Mouse (Mus musculus): ENCODE measurements at regions not wholly inside any gene's neighbourhood (a gene's known extent, or its start where the extent isn't known, plus 50 kb on each side); places are given as distances from the start of the nearest gene placed in this dataset.

DNA sequence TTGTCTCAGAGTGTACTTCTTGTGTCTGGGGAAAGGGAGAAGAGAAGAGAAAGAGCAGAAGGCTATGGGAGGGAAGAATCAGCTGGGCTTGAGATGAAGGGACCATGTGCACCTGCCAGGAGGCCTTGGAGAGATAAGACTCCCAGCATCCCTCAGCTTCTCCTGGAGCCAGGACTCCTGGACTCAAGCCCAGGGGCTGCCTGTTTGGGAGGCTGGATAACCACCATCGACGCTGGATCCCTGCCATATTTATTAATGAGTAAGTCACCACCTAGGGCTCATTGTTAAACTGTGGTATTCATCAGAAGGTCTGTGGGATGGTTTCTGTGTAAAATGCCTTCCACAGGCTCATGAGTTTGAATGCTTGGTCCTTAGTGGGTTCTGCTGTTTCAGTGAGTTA lies 240.7 kb downstream of the Rps15a start:
- DNase-seq (ENCODE audit: low read depth) = no peak

DNA sequence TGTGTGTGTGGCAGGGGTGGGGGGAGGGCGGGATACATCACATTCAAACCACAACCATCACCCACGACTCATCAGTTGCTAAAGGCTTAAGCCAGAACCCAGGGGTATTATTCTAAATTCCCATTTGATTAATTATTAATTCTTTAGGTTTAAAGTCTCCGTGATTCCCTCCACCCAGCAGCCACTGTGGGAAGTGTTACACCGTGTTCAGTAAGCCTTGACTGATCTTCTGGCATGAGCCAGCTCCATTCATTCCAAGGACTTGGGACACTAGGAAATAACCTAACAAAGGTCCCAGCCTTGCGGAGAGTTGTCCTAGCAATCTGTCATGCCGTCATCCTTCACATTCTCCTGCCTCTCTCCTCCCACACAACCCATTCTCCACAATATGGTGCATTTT lies 256.6 kb downstream of the Rps15a start:
- no peak for DNase-seq (ENCODE audit: low read depth)

DNA sequence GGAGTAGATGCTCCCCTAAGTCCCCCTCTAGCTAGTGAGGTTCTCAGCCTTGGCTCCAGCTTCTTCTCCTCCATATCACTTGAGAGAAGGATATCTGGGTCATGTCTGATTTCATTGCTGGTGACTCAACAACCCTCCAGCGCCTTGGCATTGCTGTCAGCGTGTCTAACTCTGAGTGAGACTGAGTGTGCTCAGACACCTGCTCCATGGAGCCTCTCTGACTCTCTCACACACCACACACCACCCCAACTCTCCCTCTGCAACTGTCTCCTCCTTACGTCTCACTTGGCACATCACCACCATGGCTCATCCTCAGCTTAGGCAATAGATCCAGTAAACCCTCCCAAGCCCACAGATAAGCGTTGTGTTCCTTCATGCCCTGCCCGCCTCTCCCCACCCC lies 260.0 kb downstream of the Rps15a start:
- DNase-seq (ENCODE audit: low read depth) = no peak

DNA sequence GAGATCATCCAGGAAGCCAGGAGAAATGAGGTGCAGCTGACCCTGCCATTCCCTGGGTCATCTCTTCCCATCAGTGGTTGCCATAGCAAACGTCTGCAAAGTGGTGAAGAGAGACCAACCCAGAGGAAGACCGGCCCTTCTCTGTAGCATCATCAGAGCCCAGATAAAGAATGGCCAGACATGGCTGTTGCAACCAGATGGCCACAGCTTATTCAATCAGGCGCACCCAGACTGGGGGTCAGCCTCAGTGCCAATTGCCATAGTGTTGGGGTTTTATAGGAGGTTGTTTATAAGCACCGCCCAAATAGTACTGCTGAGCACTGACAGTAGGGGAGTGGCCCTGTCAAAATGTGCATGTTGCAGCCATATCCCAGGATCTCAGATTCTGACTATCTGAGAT lies 262.3 kb downstream of the Rps15a start:
- no peak for DNase-seq (ENCODE audit: low read depth)

GRCm38 (mm10) chr7:117852866-117853265 lies 263.1 kb downstream of the Rps15a start:
- no peak for DNase-seq (ENCODE audit: low read depth)

DNA sequence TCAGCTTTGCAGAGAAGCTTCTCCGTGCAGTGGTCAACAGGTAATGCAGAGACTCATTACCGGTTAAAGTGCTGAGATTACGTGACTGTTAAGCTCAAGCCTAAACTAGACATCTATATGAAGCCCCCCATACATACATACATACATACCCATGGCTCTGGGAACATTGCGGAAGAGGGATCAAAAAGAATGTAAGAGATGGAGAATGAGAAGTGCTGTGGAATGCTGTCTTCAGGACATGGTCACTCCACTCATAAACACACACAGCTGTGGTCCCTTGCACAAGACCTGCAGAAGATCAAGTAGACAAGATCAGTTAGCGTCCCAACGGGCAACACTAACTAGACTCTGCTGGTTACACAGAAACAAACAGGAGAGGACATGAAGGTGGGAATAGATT lies 265.2 kb downstream of the Rps15a start:
- no peak for DNase-seq (ENCODE audit: low read depth)

DNA sequence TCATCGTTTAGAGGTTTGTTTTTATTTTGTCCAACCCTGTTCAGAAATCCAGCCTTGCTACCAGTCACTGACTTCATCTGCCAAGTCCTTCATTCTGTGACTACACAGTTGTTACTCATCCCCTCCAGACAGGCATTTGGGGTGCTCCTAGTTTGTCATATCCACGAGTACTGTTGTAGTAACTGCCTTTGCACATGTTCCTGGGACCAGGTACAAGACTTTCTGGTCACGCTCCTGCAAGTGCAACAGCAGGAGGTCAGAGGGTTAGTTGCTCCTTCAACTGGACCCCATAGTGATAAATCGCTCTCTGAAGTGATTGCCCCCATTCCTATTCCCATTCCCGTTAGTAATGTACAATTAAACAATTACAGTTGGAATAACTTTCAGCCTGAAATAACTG lies 269.9 kb downstream of the Rps15a start:
- no peak for DNase-seq (ENCODE audit: low read depth)

DNA sequence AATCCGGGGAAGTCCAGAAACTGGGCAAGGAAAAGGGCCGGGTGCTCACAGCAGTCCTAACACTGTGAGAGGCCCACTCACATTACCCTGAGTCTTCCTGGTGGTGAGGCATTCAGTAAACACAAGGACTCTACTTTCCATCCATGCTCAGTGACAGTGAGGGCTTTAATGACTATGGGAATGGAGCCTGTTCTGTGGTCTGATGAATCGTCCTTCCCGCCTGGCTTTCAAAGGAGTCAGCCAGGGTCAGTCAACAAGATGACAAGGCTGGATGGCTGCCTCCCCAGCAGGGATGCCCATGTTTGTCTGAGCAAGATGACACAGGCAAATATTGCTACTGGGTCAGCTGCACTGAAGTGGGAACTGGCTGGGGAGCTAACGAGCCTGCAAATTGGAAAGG lies 273.2 kb downstream of the Rps15a start:
- no peak for DNase-seq (ENCODE audit: low read depth)

- DNase-seq (ENCODE audit: low read depth) = no peak
Observed at GRCm38 (mm10) chr7:117795035-117795434, 321.0 kb downstream of the Rps15a start.

DNA sequence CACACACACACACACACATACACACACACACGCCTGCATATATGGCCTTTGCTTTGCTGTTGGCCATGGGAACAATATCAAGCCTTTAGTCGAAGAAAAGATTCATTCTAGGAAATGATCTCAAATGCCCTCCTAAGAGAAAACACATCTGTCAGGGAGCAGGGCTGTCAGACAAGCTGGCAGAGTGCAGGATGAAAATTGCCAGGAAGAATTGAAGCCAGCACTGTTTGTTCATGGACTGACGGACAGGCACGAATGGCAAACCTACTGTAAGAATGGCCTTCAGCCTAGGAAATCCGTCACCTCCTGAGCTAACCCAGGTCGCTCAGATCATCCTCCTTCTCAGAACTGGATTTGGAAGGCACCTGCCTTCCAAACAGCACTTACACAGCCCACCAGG lies 322.0 kb downstream of the Rps15a start:
- no peak for DNase-seq (ENCODE audit: low read depth)

DNA sequence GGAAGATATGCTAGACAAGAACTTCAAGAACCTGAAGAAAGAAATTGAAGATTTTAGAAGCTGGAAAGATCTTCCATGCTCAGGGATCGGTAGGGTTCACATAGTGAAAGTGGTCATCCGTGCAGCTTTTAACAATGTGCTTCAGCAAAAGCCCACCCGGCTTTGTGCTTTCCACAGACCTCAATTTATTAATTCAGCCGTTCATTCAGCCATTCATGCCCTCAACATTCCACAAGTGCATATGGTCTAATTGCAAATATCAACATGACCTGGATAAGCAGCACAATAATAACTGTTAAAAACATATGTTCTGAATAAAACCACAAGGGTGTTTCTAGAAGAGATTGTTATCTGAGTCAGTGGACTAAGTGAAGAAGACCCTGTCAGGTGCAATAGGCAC lies 323.5 kb downstream of the Rps15a start:
- no peak for DNase-seq (ENCODE audit: low read depth)

DNA sequence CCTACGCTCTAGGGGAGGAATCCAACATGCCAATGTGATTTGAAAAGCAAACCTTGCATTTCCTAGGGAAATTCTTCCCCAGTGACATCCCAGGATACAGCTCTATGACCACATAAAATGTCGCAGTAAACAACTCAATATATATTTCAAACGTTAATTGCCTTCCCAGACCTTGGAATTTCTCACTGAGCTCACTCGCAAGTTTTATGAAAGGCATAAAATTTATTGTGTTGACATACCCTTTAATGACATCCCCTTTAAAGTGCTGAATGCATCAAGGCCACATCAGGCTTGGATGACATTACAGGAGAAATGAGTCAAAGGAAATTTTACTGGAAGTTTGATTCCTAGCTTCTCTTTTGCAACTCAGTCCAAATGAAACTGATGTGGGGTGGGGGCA lies 337.0 kb downstream of the Rps15a start:
- DNase-seq (ENCODE audit: low read depth) = no peak

- DNase-seq (ENCODE audit: low read depth) = no peak
Observed at GRCm38 (mm10) chr7:117777921-117778320, 338.1 kb downstream of the Rps15a start.

DNA sequence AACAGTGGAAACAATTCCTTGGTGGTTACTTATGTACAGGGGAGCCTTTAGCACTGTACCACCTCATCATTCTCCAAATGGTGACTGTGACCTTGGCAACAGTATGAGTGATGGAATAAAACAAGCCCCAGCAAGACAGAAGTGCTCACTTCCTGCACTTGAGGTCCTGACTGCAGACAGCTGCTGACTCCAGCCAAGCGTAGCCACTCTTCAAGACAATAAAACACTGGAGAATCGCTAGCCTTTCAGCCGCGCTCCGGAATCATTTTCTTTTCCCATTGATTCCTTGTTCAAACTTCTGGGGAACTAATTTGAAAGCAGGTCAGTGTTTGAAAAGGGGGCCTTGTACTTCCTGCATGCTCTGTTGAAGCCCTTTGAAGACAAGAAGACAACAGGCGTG lies 344.2 kb downstream of the Rps15a start:
- no peak for DNase-seq (ENCODE audit: low read depth)

DNA sequence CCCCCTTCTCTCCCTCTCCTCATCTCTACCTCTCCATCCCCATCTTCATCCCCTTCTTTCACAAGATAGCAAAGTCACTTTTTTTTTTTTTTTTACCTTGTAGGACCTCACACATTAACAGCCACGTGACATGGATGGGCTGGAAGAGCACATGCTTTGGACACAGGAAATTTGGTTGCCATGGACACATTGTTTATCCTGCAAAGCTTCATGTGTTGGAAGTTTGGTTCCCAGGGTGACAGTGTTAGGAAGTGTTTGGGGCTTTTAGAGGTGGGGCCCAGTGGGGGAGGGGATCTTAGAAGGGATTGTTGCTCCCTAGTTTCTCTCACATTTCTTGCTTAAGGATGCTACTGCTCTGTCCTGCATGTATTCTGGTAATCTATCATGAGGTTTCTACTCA lies 356.5 kb downstream of the Rps15a start:
- DNase-seq (ENCODE audit: low read depth) = no peak

- no peak for DNase-seq (ENCODE audit: low read depth)
Observed at GRCm38 (mm10) chr7:117757033-117757432, 359.0 kb downstream of the Rps15a start.

DNA sequence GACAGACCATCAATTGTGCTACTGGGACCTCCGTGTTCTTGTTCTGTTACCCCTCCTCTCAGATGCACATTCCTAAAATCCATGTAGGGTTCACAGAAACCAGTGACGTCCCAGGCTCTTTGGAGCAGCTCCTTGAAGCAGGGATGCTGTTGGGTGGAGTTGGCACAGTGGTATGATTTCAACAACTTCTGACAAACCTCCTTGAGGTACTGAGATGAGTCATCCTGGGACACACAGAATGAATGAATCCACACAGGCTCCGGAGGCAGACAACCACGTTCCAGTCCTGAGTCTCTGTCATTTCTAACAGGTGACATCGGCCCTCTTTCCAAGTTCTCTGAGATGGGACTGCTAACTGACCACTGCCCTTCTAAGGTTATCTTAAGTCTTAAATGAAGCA lies 360.2 kb downstream of the Rps15a start:
- DNase-seq (ENCODE audit: low read depth) = no peak

DNA sequence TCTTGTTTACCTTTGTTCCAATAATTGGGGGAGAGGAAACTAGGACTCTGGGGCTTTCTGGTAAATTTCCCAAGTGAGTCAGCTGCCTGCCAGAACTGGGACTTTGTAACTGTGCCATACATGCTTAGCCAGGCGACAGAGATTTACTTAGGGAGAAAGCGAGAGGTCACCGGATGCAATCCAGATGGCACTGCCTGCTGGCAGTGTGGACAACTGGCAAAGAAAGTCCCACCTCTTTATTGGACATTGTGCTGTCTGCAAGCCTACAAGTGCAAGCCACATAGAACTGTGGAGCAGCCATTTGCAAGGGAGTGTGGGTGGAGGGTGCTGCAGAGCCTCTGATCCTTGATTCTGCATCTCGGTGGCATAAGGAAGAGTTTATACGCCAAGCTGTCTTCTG lies 362.7 kb downstream of the Rps15a start:
- DNase-seq (ENCODE audit: low read depth) = no peak

- DNase-seq (ENCODE audit: low read depth) = no peak
Observed at GRCm38 (mm10) chr7:117752302-117753185, 363.4 kb downstream of the Rps15a start.

- DNase-seq (ENCODE audit: low read depth) = no peak
Observed at GRCm38 (mm10) chr7:117747991-117748390, 367.2 kb downstream of the Xylt1 start.

- no peak for DNase-seq (ENCODE audit: low read depth)
Observed at GRCm38 (mm10) chr7:117746393-117746792, 365.6 kb downstream of the Xylt1 start.

- DNase-seq (ENCODE audit: low read depth) = no peak
Observed at GRCm38 (mm10) chr7:117739706-117740105, 358.9 kb downstream of the Xylt1 start.

- DNase-seq (ENCODE audit: low read depth) = no peak
Observed at GRCm38 (mm10) chr7:117735699-117736020, 354.9 kb downstream of the Xylt1 start.

GRCm38 (mm10) chr7:117734994-117735698 lies 354.4 kb downstream of the Xylt1 start:
- DNase-seq (ENCODE audit: low read depth) = no peak
